Mouse (Mus musculus) hindbrain, embryonic 11.5 days (tissue): ENCODE data around the gene Rps6kl1. TPM values are rescaled to one million over a fixed set of nuclear protein-coding genes. Genes with fewer than 3 reads are reported as not detected.

ENCODE experiments used
- polyA plus RNA-seq: library from polyadenylated mRNA; unstranded; fragments of >200 nt; fragmentation: Nextera tagmentation; extraction: Ambion mirVana; gene quantifications from 2 replicates; pipeline ENCODE4 v1.2.1, GENCODE M21; 2014

Rps6kl1 gene
- polyA plus RNA-seq, 1 experiment from 2014 or later, result 2.3 TPM

Other genes with a start within 250 kb of the Rps6kl1 start
- 148 and 156 TPM in 2 replicates for gene Fcf1, start 180.4 kb downstream of the Rps6kl1 start, polyA plus RNA-seq
- gene Arel1, start 180.4 kb downstream of the Rps6kl1 start, polyA plus RNA-seq, result 21.8 and 24.5 TPM in 2 replicates
- 44.2 and 53.2 TPM in 2 replicates for gene Ylpm1, start 154.9 kb downstream of the Rps6kl1 start, polyA plus RNA-seq
- 2.4 and 4.1 TPM in 2 replicates for gene Prox2, start 40.5 kb downstream of the Rps6kl1 start, polyA plus RNA-seq
- gene Dlst, start 40.4 kb downstream of the Rps6kl1 start, polyA plus RNA-seq, result 98.7 and 101 TPM in 2 replicates
- gene Pgf, start 26.5 kb upstream of the Rps6kl1 start, polyA plus RNA-seq, result 5.4 and 7.8 TPM in 2 replicates
- 90.0 and 103 TPM in 2 replicates for gene Eif2b2, start 68.2 kb upstream of the Rps6kl1 start, polyA plus RNA-seq
- 7.7 and 8.4 TPM in 2 replicates for gene Mlh3, start 119.3 kb upstream of the Rps6kl1 start, polyA plus RNA-seq
- 71.4 and 73.8 TPM in 2 replicates for gene Acyp1, start 137.2 kb upstream of the Rps6kl1 start, polyA plus RNA-seq
- 1.2 and 1.5 TPM in 2 replicates for gene Zc2hc1c, start 137.3 kb upstream of the Rps6kl1 start, polyA plus RNA-seq
- gene Nek9, start 188.1 kb upstream of the Rps6kl1 start, polyA plus RNA-seq, result 10.2 and 13.4 TPM in 2 replicates
- gene Tmed10, start 223.6 kb upstream of the Rps6kl1 start, polyA plus RNA-seq, result 279 TPM in 2 replicates